Mouse (Mus musculus) heart, embryonic 14.5 days (tissue): ENCODE measurements around the gene Rad23a. TPM values are rescaled to one million over a fixed set of nuclear protein-coding genes. Genes with fewer than 3 reads are reported as not detected.

Source experiments
- ATAC-seq: fragments of 200-750 bp; cut with Nextera tagmentation; 2 replicates; pipeline ENCODE4 v1.8.0; 2017; ENCODE audit warnings: low read depth, moderate TSS enrichment; ENCODE audit not compliant: insufficient number of reproducible peaks, insufficient read depth, low FRiP score
- H3K27ac ChIP-seq, 2 experiments: fragments of 200-500 bp in 1 of 2; fragments of 300-500 bp in 1 of 2; sonication (generic) in 1 of 2; replicated peaks in 1 of 2; 2 replicates each; pipeline ENCODE4 v1.5.1; 2012 to 2014; ENCODE audit warnings: low read depth in 2 of 2, low read length in 2 of 2, control low read depth in 1 of 2, mild to moderate bottlenecking in 1 of 2, mixed read lengths in 1 of 2; ENCODE audit not compliant: control insufficient read depth in 1 of 2, insufficient read depth in 1 of 2
- H3K27me3 ChIP-seq: fragments of 300-500 bp; sonication (generic); 2 replicates; pipeline ENCODE4 v1.6.1; 2014; ENCODE audit warnings: mild to moderate bottlenecking, low read length, control low read depth; ENCODE audit not compliant: control insufficient read depth, insufficient read depth
- H3K36me3 ChIP-seq: fragments of 300-500 bp; sonication (generic); 2 replicates; pipeline ENCODE4 v1.6.1; 2014; ENCODE audit warnings: mild to moderate bottlenecking, control low read depth, low read length, mixed read lengths; ENCODE audit not compliant: control insufficient read depth, insufficient read depth
- H3K4me1 ChIP-seq, 2 experiments: fragments of 200-500 bp in 1 of 2; fragments of 300-500 bp in 1 of 2; sonication (generic) in 1 of 2; 2 replicates each; pipeline ENCODE4 v1.6.1; 2012 to 2014; ENCODE audit warnings: low read length in 2 of 2, control low read depth in 1 of 2, mixed read lengths in 1 of 2; ENCODE audit not compliant: control insufficient read depth in 2 of 2, insufficient read depth in 2 of 2
- H3K4me2 ChIP-seq: fragments of 300-500 bp; sonication (generic); 2 replicates; pipeline ENCODE4 v1.6.1; 2014; ENCODE audit warnings: mild to moderate bottlenecking, low read length
- H3K4me3 ChIP-seq, 2 experiments: fragments of 200-500 bp in 1 of 2; fragments of 300-500 bp in 1 of 2; sonication (generic) in 1 of 2; 2 replicates each; pipeline ENCODE4 v1.5.1; 2012 to 2014; ENCODE audit warnings: low read length in 2 of 2, mild to moderate bottlenecking in 2 of 2, control low read depth in 1 of 2, low read depth in 1 of 2, moderate library complexity in 1 of 2; ENCODE audit not compliant: control insufficient read depth in 1 of 2, insufficient read depth in 1 of 2
- H3K9ac ChIP-seq: fragments of 300-500 bp; sonication (generic); 2 replicates; pipeline ENCODE4 v1.6.1; 2014; ENCODE audit warnings: mild to moderate bottlenecking, low read length
- H3K9me3 ChIP-seq: fragments of 300-500 bp; sonication (generic); 2 replicates; pipeline ENCODE4 v1.6.1; 2016; ENCODE audit warnings: low read length, control low read depth; ENCODE audit not compliant: control insufficient read depth
- WGBS: fragments of 180-500 bp; shearing (Covaris S2); extraction: QIAGEN DNeasy Blood & Tissue Kit; methylation state at CpG from one replicate; pipeline ENCODE4 v1.1.7; 2014; 5-methylcytosine and 5-hydroxymethylcytosine counted together
- polyA plus RNA-seq: library from polyadenylated mRNA; unstranded; fragments of >200 nt; fragmentation: Nextera tagmentation; extraction: Ambion mirVana; gene quantifications from 2 replicates; pipeline ENCODE4 v1.2.1, GENCODE M21; 2014

The Rad23a gene
- polyA plus RNA-seq, 1 experiment from 2014 or later, result 122 TPM

GRCm38 (mm10) chr8:84810896-84811295, 29.6 kb downstream of the Rad23a start:
- no peak overlapping the region for H3K27ac ChIP-seq
- peak overlapping the region; percentile 52; the same call in 1 of the 2 replicates for H3K9ac ChIP-seq
- peaks cover 0 to 15% of the 10 kb centered on the region in 2 experiments; a peak in 3 of 4 replicates for H3K4me1 ChIP-seq
- peak overlapping the region; percentile 71 for H3K4me2 ChIP-seq
- ATAC-seq, result peak; percentile 73
- peaks cover 13% of the 10 kb centered on the region for H3K27me3 ChIP-seq
- H3K36me3 ChIP-seq, result no peaks in the 10 kb centered on the region
- peaks cover 4% of the 10 kb centered on the region; the same call in 1 of the 2 replicates for H3K9me3 ChIP-seq
- WGBS, result under 1% methylated on average over 32 of the region's 32 CpGs
- peak overlapping the region; percentile 18 to 37 for H3K4me3 ChIP-seq

GRCm38 (mm10) chr8:84809941-84810280, 30.6 kb downstream of the Rad23a start:
- WGBS, result 75% methylated on average over 5 of the region's 5 CpGs
- no peak overlapping the region for H3K27ac ChIP-seq
- H3K27me3 ChIP-seq, result peaks cover 13% of the 10 kb centered on the region
- ATAC-seq, result no peak
- H3K4me2 ChIP-seq, result no peak overlapping the region
- H3K36me3 ChIP-seq, result no peaks in the 10 kb centered on the region
- no peak overlapping the region for H3K9ac ChIP-seq
- peaks cover 5% of the 10 kb centered on the region; the same call in 1 of the 2 replicates for H3K9me3 ChIP-seq
- H3K4me1 ChIP-seq, result peaks cover 0 to 10% of the 10 kb centered on the region in 2 experiments; a peak in 3 of 4 replicates
- H3K4me3 ChIP-seq, result no peak overlapping the region

GRCm38 (mm10) chr8:84809109-84809940, 31.1 kb downstream of the Rad23a start:
- no peak overlapping the region for H3K9ac ChIP-seq
- H3K36me3 ChIP-seq, result no peaks in the 10 kb centered on the region
- no peak overlapping the region for H3K27ac ChIP-seq
- H3K4me2 ChIP-seq, result no peak overlapping the region
- peaks cover 0 to 8% of the 10 kb centered on the region in 2 experiments; a peak in 3 of 4 replicates for H3K4me1 ChIP-seq
- H3K9me3 ChIP-seq, result peaks cover 5% of the 10 kb centered on the region; the same call in 1 of the 2 replicates
- H3K27me3 ChIP-seq, result peaks cover 13% of the 10 kb centered on the region
- ATAC-seq, result no peak; the same call in 1 of the 2 replicates
- WGBS, result 51% methylated on average over 12 of the region's 12 CpGs
- no peak overlapping the region for H3K4me3 ChIP-seq

- peaks cover 5% of the 10 kb centered on the region; the same call in 1 of the 2 replicates for H3K9me3 ChIP-seq
- WGBS, result 93% methylated on average over 5 of the region's 5 CpGs
- H3K27ac ChIP-seq, result no peak overlapping the region
- no peak for ATAC-seq
- peaks cover 0 to 4% of the 10 kb centered on the region in 2 experiments; a peak in 3 of 4 replicates for H3K4me1 ChIP-seq
- 0 out of 2 replicates have a peak, but pooled peaks cover 8% of the 10 kb centered on the region for H3K27me3 ChIP-seq
- no peak overlapping the region for H3K4me2 ChIP-seq
- H3K4me3 ChIP-seq, result no peak overlapping the region
- H3K36me3 ChIP-seq, result no peaks in the 10 kb centered on the region
- H3K9ac ChIP-seq, result no peak overlapping the region
These were observed 34.4 kb downstream of the Rad23a start for GRCm38 (mm10) chr8:84806031-84806430.

GRCm38 (mm10) chr8:84799999-84800831, 40.2 kb downstream of the Rad23a start, which contains the start of gene Nfix:
TSS of gene Nfix (minus strand) at chr8:84800344.
- H3K4me2 ChIP-seq, result peak within 1 kb of the TSS; percentile 88
- WGBS, result 2% methylated on average over 51 of the region's 125 CpGs
- peaks cover 8 to 9% of the 10 kb centered on the region in 2 experiments; a peak in 3 of 4 replicates for H3K4me1 ChIP-seq
- H3K27me3 ChIP-seq, result peaks cover 47% of the 10 kb centered on the region
- no peaks in the 10 kb centered on the region for H3K9me3 ChIP-seq
- peaks cover 12% of the 10 kb centered on the region for H3K36me3 ChIP-seq
- peak within 1 kb of the TSS; percentile 95 for H3K9ac ChIP-seq
- H3K4me3 ChIP-seq, result peak within 1 kb of the TSS; percentile 65 to 80
- H3K27ac ChIP-seq, result peak within 1 kb of the TSS in 1 of 2 experiments; percentile 85; a peak in 3 of 4 replicates
- ATAC-seq, result peak; percentile 16; the same call in 1 of the 2 replicates

- Histone ChIP-seq H3K36me3 (peaks cover 12% of the 10 kb centered on the region), H3K27me3 (peaks cover 47% of the 10 kb centered on the region), H3K9me3 (no peaks in the 10 kb centered on the region), H3K9ac (peak overlapping the region; percentile 95), H3K4me2 (peak overlapping the region; percentile 88), H3K4me3 (peak overlapping the region; percentile 65 to 80), H3K27ac (peak overlapping the region in 1 of 2 experiments; percentile 85; a peak in 3 of 4 replicates), H3K4me1 (peaks cover 8 to 14% of the 10 kb centered on the region in 2 experiments; a peak in 3 of 4 replicates)
- ATAC-seq, result 0 out of 2 replicates have a peak, but pooled peaks have one; percentile 8
- 1% methylated on average over 90 of the region's 108 CpGs for WGBS
These were observed 41.1 kb downstream of the Rad23a start for GRCm38 (mm10) chr8:84799136-84799931.
